Mouse (Mus musculus) ovary, adult 10 weeks (tissue): ENCODE data around the gene Elmo2. TPM values are rescaled to one million over a fixed set of nuclear protein-coding genes. Genes with fewer than 3 reads are reported as not detected.

ENCODE experiments used
- polyA plus RNA-seq: library from polyadenylated mRNA; stranded (reverse); fragments of 350-450 nt; fragmentation: Illumina TruSeq; extraction: RNeasy Lipid Tissue Mini Kit (QIAGEN cat#74804); gene quantifications from one replicate; pipeline ENCODE4 v1.2.3, GENCODE M21; 2014

Gene Elmo2
- polyA plus RNA-seq: 10.1 TPM

GRCm38 (mm10) chr2:165326304-165327190, at the start of gene Elmo2:
TSS of gene Elmo2 (minus strand) at chr2:165326479.

DNA sequence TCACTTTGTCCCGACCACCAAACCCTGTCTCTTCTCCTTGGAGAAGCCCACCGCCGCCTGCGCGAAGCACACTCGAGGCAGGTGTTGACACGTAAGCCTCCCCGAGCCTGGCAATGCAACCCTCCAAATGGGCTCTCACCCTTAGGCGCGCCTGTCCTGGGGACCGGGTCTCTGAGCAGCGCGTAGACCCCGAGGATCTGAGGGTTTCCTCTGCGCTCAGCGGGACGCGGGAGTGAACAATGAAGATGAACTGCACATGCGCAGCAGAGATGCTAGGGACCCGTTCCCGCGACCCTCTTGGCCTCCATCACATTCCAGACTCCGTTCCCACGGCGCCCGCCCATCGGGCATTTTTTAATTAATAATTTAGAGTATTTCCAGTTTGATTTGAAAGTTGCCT, 42.2 kb upstream of the Elmo2 start, which contains the start of gene Zfp663:
Gene Zfp663, minus strand, starts transcription at position 234 of the 400 bp plus-strand sequence.

GRCm38 (mm10) chr2:165287202-165287984, 38.9 kb downstream of the Elmo2 start, which contains the start of gene Slc35c2:
TSS of gene Slc35c2 (minus strand) at chr2:165287869.

Other genes starting within 250 kb of the Elmo2 start
- gene 1700025C18Rik, start 235.7 kb downstream of the Elmo2 start, polyA plus RNA-seq: not detected
- gene Cdh22, start 91.6 kb downstream of the Elmo2 start, polyA plus RNA-seq: not detected
- 3.1 TPM for gene Slc35c2, start 38.6 kb downstream of the Elmo2 start, polyA plus RNA-seq
- gene Zfp663, start 42.2 kb upstream of the Elmo2 start, polyA plus RNA-seq: not detected
- gene Zfp334, start 61.8 kb upstream of the Elmo2 start, polyA plus RNA-seq: 11.3 TPM
- not detected for gene Ocstamp, start 73.9 kb upstream of the Elmo2 start, polyA plus RNA-seq
- not detected for gene Slc13a3, start 146.8 kb upstream of the Elmo2 start, polyA plus RNA-seq
- gene Trp53rka, start 166.8 kb upstream of the Elmo2 start, polyA plus RNA-seq: 4.3 TPM
- gene Slc2a10, start 177.3 kb upstream of the Elmo2 start, polyA plus RNA-seq: 1.9 TPM